Mouse (Mus musculus) stomach, postnatal 0 days (tissue): ENCODE data around the gene Cc2d1b. TPM values are rescaled to one million over a fixed set of nuclear protein-coding genes. Genes with fewer than 3 reads are reported as not detected.

ENCODE experiments used
- ATAC-seq: fragments of 200-750 bp; cut with Nextera tagmentation; 2 replicates; pipeline ENCODE4 v1.8.0; 2017; ENCODE audit not compliant: low FRiP score, low TSS enrichment
- DNase-seq: peaks from one replicate; pipeline ENCODE4 v3.0.0-alpha.2; 2016; ENCODE audit warnings: low spot score
- H3K27ac ChIP-seq: fragments of 300-500 bp; sonication (generic); replicated peaks from 2 replicates; pipeline ENCODE4 v1.5.1; 2014; ENCODE audit warnings: mild to moderate bottlenecking, control low read depth
- H3K27me3 ChIP-seq: fragments of 300-500 bp; sonication (generic); 2 replicates; pipeline ENCODE4 v1.6.1; 2014; ENCODE audit warnings: low read length; ENCODE audit not compliant: control insufficient read depth, insufficient read depth
- H3K36me3 ChIP-seq: fragments of 300-500 bp; sonication (generic); 2 replicates; pipeline ENCODE4 v1.6.1; 2014; ENCODE audit warnings: low read length, mixed read lengths; ENCODE audit not compliant: control insufficient read depth, insufficient read depth
- H3K4me1 ChIP-seq: fragments of 300-500 bp; sonication (generic); replicated peaks from 2 replicates; pipeline ENCODE4 v1.6.1; 2014; ENCODE audit warnings: antibody characterized with exemption; ENCODE audit not compliant: control insufficient read depth, insufficient read depth
- H3K4me2 ChIP-seq: fragments of 300-500 bp; sonication (generic); replicated peaks from 2 replicates; pipeline ENCODE4 v1.6.1; 2014; ENCODE audit warnings: low read depth, mild to moderate bottlenecking, control low read depth, moderate library complexity
- H3K4me3 ChIP-seq: fragments of 300-500 bp; sonication (generic); 2 replicates; pipeline ENCODE4 v1.5.1; 2014; ENCODE audit warnings: low read depth, low read length, control low read depth
- H3K9ac ChIP-seq: fragments of 300-500 bp; sonication (generic); 2 replicates; pipeline ENCODE4 v1.6.1; 2014; ENCODE audit warnings: mild to moderate bottlenecking, low read length, control low read depth, mixed read lengths
- H3K9me3 ChIP-seq: fragments of 300-500 bp; sonication (generic); 2 replicates; pipeline ENCODE4 v1.6.1; 2016; ENCODE audit warnings: low read length; ENCODE audit not compliant: control insufficient read depth
- CTCF ChIP-seq: IDR thresholded peaks from 2 replicates; pipeline ENCODE4 v1.5.1; 2016; ENCODE audit warnings: antibody characterized with exemption, low read depth, mild to moderate bottlenecking, moderate library complexity
- EP300 ChIP-seq: optimal IDR thresholded peaks from 2 replicates; pipeline ENCODE3; 2016; ENCODE audit warnings: antibody characterized with exemption
- WGBS: fragments of 180-500 bp; shearing (Covaris S2); extraction: QIAGEN DNeasy Blood & Tissue Kit; methylation state at CpG from one replicate; pipeline ENCODE4 v1.1.7; 2014; 5-methylcytosine and 5-hydroxymethylcytosine counted together
- polyA plus RNA-seq: library from polyadenylated mRNA; unstranded; fragments of >200 nt; fragmentation: Nextera tagmentation; extraction: Ambion mirVana; gene quantifications from 2 replicates; pipeline ENCODE4 v1.2.1, GENCODE M21; 2015

Cc2d1b gene
- polyA plus RNA-seq, 1 experiment from 2014 or later = 20.9 TPM

GRCm38 (mm10) chr4:108631616-108632015 lies 11.9 kb downstream of the Cc2d1b start:
- Histone ChIP-seq H3K4me2 (no peak overlapping the region), H3K27ac (no peak overlapping the region), H3K36me3 (peaks cover 29% of the 10 kb centered on the region), H3K4me1 (no peaks in the 10 kb centered on the region), H3K9ac (no peak overlapping the region), H3K4me3 (no peak overlapping the region), H3K9me3 (no peaks in the 10 kb centered on the region), H3K27me3 (no peaks in the 10 kb centered on the region)
- ATAC-seq (no peak), DNase-seq (no peak)
- 88% methylated on average over 4 of the region's 4 CpGs for WGBS
- TF ChIP-seq CTCF = no peak
- TF ChIP-seq EP300 = no peak

DNA sequence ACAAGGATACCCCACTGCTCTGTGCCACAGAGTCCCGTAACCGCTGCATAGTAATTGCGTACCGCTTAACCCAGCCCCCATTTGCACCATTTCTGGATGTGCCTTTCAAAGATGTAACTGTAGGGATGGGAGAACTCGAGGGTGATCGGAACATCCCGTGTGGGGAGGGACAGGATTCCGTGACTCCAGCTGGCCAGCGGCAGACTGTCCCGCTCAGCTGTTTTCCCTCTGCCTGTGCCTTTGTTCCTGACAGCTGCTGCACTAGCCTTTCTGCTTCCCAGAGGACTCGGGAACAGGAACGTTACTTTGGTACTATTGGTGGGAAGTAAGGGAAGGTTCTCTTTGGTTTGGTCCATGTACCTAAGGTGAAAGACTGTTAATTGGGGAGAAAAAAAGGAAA lies 14.0 kb downstream of the Cc2d1b start:
- Histone ChIP-seq H3K27me3 (no peaks in the 10 kb centered on the region), H3K9ac (no peak overlapping the region), H3K27ac (no peak overlapping the region), H3K4me3 (no peak overlapping the region), H3K4me2 (no peak overlapping the region), H3K36me3 (peaks cover 23% of the 10 kb centered on the region), H3K4me1 (no peaks in the 10 kb centered on the region), H3K9me3 (no peaks in the 10 kb centered on the region)
- no peak for DNase-seq
- ATAC-seq = 0 out of 2 replicates have a peak, but pooled peaks have one; percentile 12
- 79% methylated on average over 12 of the region's 12 CpGs for WGBS
- TF ChIP-seq EP300 (no peak), CTCF (no peak)

DNA sequence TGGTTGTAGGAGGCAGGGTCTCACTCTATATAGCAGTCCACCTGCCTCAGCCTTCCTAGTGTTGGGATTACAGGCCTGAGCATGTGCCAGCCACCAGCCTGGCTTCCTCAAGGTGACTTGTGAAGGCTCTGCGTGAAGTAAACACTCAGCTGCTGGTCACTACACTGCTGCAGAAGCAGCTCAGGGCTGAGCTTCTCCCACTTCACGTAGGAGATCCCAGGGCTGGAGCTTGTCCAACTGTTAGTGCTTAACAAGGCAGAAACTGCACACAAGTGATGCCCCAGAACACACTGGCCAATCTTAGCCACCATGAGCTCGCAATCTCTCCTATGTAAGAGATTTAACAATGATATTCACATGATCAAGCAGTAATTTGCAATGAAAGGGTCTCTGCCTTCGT lies 15.0 kb downstream of the Cc2d1b start:
- H3K9ac ChIP-seq = no peak overlapping the region
- DNase-seq (no peak), ATAC-seq (no peak)
- no peaks in the 10 kb centered on the region for H3K4me1 ChIP-seq
- H3K27me3 ChIP-seq = no peaks in the 10 kb centered on the region
- H3K9me3 ChIP-seq = no peaks in the 10 kb centered on the region
- H3K36me3 ChIP-seq = peaks cover 26% of the 10 kb centered on the region
- TF ChIP-seq CTCF (no peak), EP300 (no peak)
- no peak overlapping the region for H3K4me2 ChIP-seq
- no peak overlapping the region for H3K27ac ChIP-seq
- 74% methylated on average over 4 of the region's 4 CpGs for WGBS
- no peak overlapping the region for H3K4me3 ChIP-seq

DNA sequence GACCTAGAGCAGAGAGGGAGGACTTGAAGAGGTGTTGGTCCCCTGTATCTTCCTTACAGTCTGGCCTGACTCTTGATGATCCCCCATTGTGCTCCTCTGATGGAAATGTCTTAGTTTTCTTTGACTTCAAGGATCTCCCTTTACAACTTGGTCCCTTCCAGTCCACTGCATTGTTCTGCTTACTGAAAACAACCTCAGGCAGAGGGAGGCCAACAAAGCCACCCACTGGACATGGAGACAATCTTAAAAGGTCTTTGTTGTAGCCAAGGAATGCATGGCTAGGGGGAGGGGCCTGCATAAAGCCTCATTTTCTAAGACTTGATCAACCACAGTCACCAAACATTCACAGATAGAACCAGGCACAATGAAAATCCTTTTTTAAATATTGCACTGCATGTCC lies 15.4 kb downstream of the Cc2d1b start:
- Histone ChIP-seq H3K4me3 (no peak overlapping the region), H3K36me3 (peaks cover 26% of the 10 kb centered on the region), H3K27me3 (no peaks in the 10 kb centered on the region), H3K9ac (no peak overlapping the region), H3K4me2 (no peak overlapping the region), H3K4me1 (no peaks in the 10 kb centered on the region), H3K27ac (no peak overlapping the region), H3K9me3 (no peaks in the 10 kb centered on the region)
- TF ChIP-seq EP300 (no peak), CTCF (no peak)
- DNase-seq = no peak
- no peak for ATAC-seq

GRCm38 (mm10) chr4:108637721-108638120 lies 18.0 kb downstream of the Cc2d1b start:
- no peak for TF ChIP-seq EP300
- DNase-seq (no peak), ATAC-seq (no peak)
- Histone ChIP-seq H3K27ac (no peak overlapping the region), H3K36me3 (peaks cover 16% of the 10 kb centered on the region), H3K9me3 (no peaks in the 10 kb centered on the region), H3K4me3 (no peak overlapping the region), H3K4me1 (no peaks in the 10 kb centered on the region), H3K9ac (no peak overlapping the region), H3K4me2 (no peak overlapping the region), H3K27me3 (no peaks in the 10 kb centered on the region)
- WGBS = 81% methylated on average over 3 of the region's 3 CpGs

- 74% methylated on average over 5 of the region's 5 CpGs for WGBS
- Histone ChIP-seq H3K9me3 (no peaks in the 10 kb centered on the region), H3K27me3 (no peaks in the 10 kb centered on the region), H3K4me3 (no peak overlapping the region), H3K4me1 (no peaks in the 10 kb centered on the region), H3K27ac (no peak overlapping the region), H3K9ac (no peak overlapping the region), H3K36me3 (peaks cover 10% of the 10 kb centered on the region), H3K4me2 (no peak overlapping the region)
- ATAC-seq (no peak), DNase-seq (no peak)
- no peak for TF ChIP-seq EP300
- TF ChIP-seq CTCF = no peak
These were observed 19.0 kb downstream of the Cc2d1b start for GRCm38 (mm10) chr4:108638752-108639151.
